Comparison of ENCODE assay signal across 10 mouse cellular contexts in genomic region chr14:56666909-56667308, GRCm38 (mm10). TPM values are rescaled to one million over a fixed set of nuclear protein-coding genes. Genes with fewer than 3 reads are reported as not detected.
DNase-seq lines count a peak whose midpoint lies in the region; ATAC-seq and TF ChIP-seq lines count a peak whose summit lies in the region.
"Had no signal": no experiment of that assay in that cellular context is flagged by ENCODE, and none has a peak within 500 bp of the region (broad histone marks: within the 10 kb centered on the region; RNA-seq: fewer than 3 reads in every experiment).

No protein-coding gene starts in this region.

- H3K9ac ChIP-seq in hindbrain, embryonic 11.5 days (ENCODE audit: low read depth, low read length): no peak overlapping the region; the same call in 1 of the 2 replicates
- H3K9ac ChIP-seq in ES-Bruce4 (ENCODE audit: low read depth, poor library complexity, severe bottlenecking): peak overlapping the region; percentile 87
- no peak overlapping the region for H3K9ac ChIP-seq in forebrain, embryonic 13.5 days
- no peak overlapping the region for H3K9ac ChIP-seq in liver, embryonic 16.5 days (ENCODE audit: low read depth, low read length)

- peak overlapping the region; percentile 94 for H3K4me3 ChIP-seq in hindbrain, embryonic 10.5 days
- H3K4me3 ChIP-seq in hindbrain, embryonic 11.5 days (ENCODE audit: low read depth, low read length): no peak overlapping the region
- no peak overlapping the region for H3K4me3 ChIP-seq in ES-Bruce4 (ENCODE audit: low read depth, low read length)
- peak overlapping the region; percentile 85; the same call in 1 of the 2 replicates for H3K4me3 ChIP-seq in forebrain, embryonic 13.5 days
- H3K4me3 ChIP-seq in liver, embryonic 16.5 days (ENCODE audit: low read depth, low read length): peak overlapping the region; percentile 89; the same call in 1 of the 2 replicates

- no peaks in the 10 kb centered on the region for H3K27me3 ChIP-seq in hindbrain, embryonic 10.5 days (ENCODE audit: insufficient read depth, poor library complexity, severe bottlenecking)
- H3K27me3 ChIP-seq in hindbrain, embryonic 11.5 days (ENCODE audit: control insufficient read depth, insufficient read depth, low read length): no peaks in the 10 kb centered on the region
- H3K27me3 ChIP-seq in ES-Bruce4 (ENCODE audit: control insufficient read depth, insufficient read depth, low read length, poor library complexity, severe bottlenecking): no peaks in the 10 kb centered on the region
- no peaks in the 10 kb centered on the region for H3K27me3 ChIP-seq in forebrain, embryonic 13.5 days
- no peaks in the 10 kb centered on the region for H3K27me3 ChIP-seq in liver, embryonic 16.5 days (ENCODE audit: control insufficient read depth, insufficient read depth, low read depth, low read length)

- TF ChIP-seq CTCF in ES-Bruce4 (IDR thresholded peaks at IDR 0.05; ENCODE audit: low read depth, low read length): no peak

- no peak for ATAC-seq in hindbrain, embryonic 11.5 days (ENCODE audit: low FRiP score)
- ATAC-seq in forebrain, embryonic 13.5 days: no peak
- no peak for ATAC-seq in liver, embryonic 16.5 days (ENCODE audit: low read depth)

- DNase-seq in hindbrain, embryonic 10.5 days (ENCODE audit: low spot score): no peak
- DNase-seq in hindbrain, embryonic 11.5 days (ENCODE audit: low spot score): no peak
- DNase-seq in spleen, adult 18-20 months: no peak
- DNase-seq in cerebellum, adult 8-10 months: no peak
- no peak for DNase-seq in embryo, embryonic 9.5 days (ENCODE audit: extremely low spot score)
- DNase-seq: adrenal gland, adult 2 months; right cerebral cortex, postnatal 25 days had no signal

- 88% methylated on average over 3 of the region's 3 CpGs for WGBS in hindbrain, embryonic 10.5 days
- WGBS in hindbrain, embryonic 11.5 days: 80% methylated on average over 3 of the region's 3 CpGs
- whole genome bisulfite sequencing in forebrain, embryonic 13.5 days: 79% methylated on average over 3 of the region's 3 CpGs
- WGBS in liver, embryonic 16.5 days (ENCODE audit: insufficient replicate concordance): 86% methylated on average over 3 of the region's 3 CpGs

- H3K4me2 ChIP-seq in hindbrain, embryonic 11.5 days (replicated peaks; ENCODE audit: low read depth, low read length): no peak overlapping the region
- peak overlapping the region; percentile 80 for H3K4me2 ChIP-seq in forebrain, embryonic 13.5 days
- H3K4me2 ChIP-seq in liver, embryonic 16.5 days (ENCODE audit: low read depth, low read length): peak overlapping the region; percentile 83; the same call in 1 of the 2 replicates

- no peak for TF ChIP-seq POLR2A in ES-Bruce4 (IDR thresholded peaks at IDR 0.05; ENCODE audit: insufficient read depth, low read length)

- H3K27ac ChIP-seq in hindbrain, embryonic 10.5 days: no peak overlapping the region
- no peak overlapping the region for H3K27ac ChIP-seq in hindbrain, embryonic 11.5 days (ENCODE audit: low read depth, low read length)
- H3K27ac ChIP-seq in ES-Bruce4 (ENCODE audit: insufficient read depth, low read length): peak overlapping the region; percentile 44
- no peak overlapping the region for H3K27ac ChIP-seq in forebrain, embryonic 13.5 days
- no peak overlapping the region for H3K27ac ChIP-seq in liver, embryonic 16.5 days (ENCODE audit: low read length)

- no peak for TF ChIP-seq EP300 in ES-Bruce4 (IDR thresholded peaks at IDR 0.05; ENCODE audit: insufficient read depth, low read depth, low read length)

- H3K4me1 ChIP-seq in hindbrain, embryonic 10.5 days (replicated peaks): peaks cover 22% of the 10 kb centered on the region
- 0 out of 2 replicates have a peak, but pooled peaks cover 2% of the 10 kb centered on the region for H3K4me1 ChIP-seq in hindbrain, embryonic 11.5 days (replicated peaks; ENCODE audit: control insufficient read depth, insufficient read depth, low read length)
- peaks cover 2% of the 10 kb centered on the region for H3K4me1 ChIP-seq in ES-Bruce4 (ENCODE audit: control insufficient read depth, insufficient read depth, low read length)
- peaks cover 26% of the 10 kb centered on the region for H3K4me1 ChIP-seq in forebrain, embryonic 13.5 days
- peaks cover 13% of the 10 kb centered on the region for H3K4me1 ChIP-seq in liver, embryonic 16.5 days (ENCODE audit: control insufficient read depth, low read depth, low read length)

- no peaks in the 10 kb centered on the region for H3K9me3 ChIP-seq in hindbrain, embryonic 10.5 days
- H3K9me3 ChIP-seq in hindbrain, embryonic 11.5 days (ENCODE audit: control insufficient read depth, low read length): no peaks in the 10 kb centered on the region
- H3K9me3 ChIP-seq in ES-Bruce4 (replicated peaks; ENCODE audit: control insufficient read depth, insufficient read depth, low read length, poor library complexity, severe bottlenecking): no peaks in the 10 kb centered on the region
- no peaks in the 10 kb centered on the region for H3K9me3 ChIP-seq in forebrain, embryonic 13.5 days (replicated peaks)
- no peaks in the 10 kb centered on the region for H3K9me3 ChIP-seq in liver, embryonic 16.5 days (replicated peaks; ENCODE audit: control insufficient read depth, low read length)

- no peaks in the 10 kb centered on the region for H3K36me3 ChIP-seq in hindbrain, embryonic 10.5 days
- no peaks in the 10 kb centered on the region for H3K36me3 ChIP-seq in hindbrain, embryonic 11.5 days (ENCODE audit: control insufficient read depth, insufficient read depth, low read length)
- H3K36me3 ChIP-seq in ES-Bruce4 (ENCODE audit: control insufficient read depth, insufficient read depth, low read length, poor library complexity, severe bottlenecking): peaks cover 11% of the 10 kb centered on the region
- no peaks in the 10 kb centered on the region for H3K36me3 ChIP-seq in forebrain, embryonic 13.5 days (ENCODE audit: poor library complexity, severe bottlenecking)
- no peaks in the 10 kb centered on the region for H3K36me3 ChIP-seq in liver, embryonic 16.5 days (ENCODE audit: control insufficient read depth, insufficient read depth)

RNA-seq across cellular contexts. Expression of gene Mphosph8, which starts 1.1 kb away (rescaled TPM):
- 26.6 and 34.0 TPM in 2 replicates for polyA plus RNA-seq in hindbrain, embryonic 10.5 days (2016; fragmentation: Nextera tagmentation; extraction: Ambion mirVana)
- polyA plus RNA-seq in hindbrain, embryonic 11.5 days (2014; fragmentation: Nextera tagmentation; extraction: Ambion mirVana): 38.7 and 44.5 TPM in 2 replicates
- 124 and 129 TPM in 2 replicates for polyA plus RNA-seq in ES-Bruce4 (2011; ENCODE audit: insufficient read depth, insufficient read length, low read depth, missing spikeins)
- polyA plus RNA-seq in forebrain, embryonic 13.5 days (2015; fragmentation: Nextera tagmentation; extraction: Ambion mirVana): 50.4 and 55.8 TPM in 2 replicates
- polyA plus RNA-seq in liver, embryonic 16.5 days (2015; fragmentation: Nextera tagmentation; extraction: Ambion mirVana): 8.4 and 10.7 TPM in 2 replicates

Comparison
In these comparisons a context has a peak if more than half of its experiments do, and no peak if none do; other contexts are left out.
1. H3K4me3 ChIP-seq: peak in hindbrain, embryonic 10.5 days (single experiment), forebrain, embryonic 13.5 days (single experiment) and liver, embryonic 16.5 days (single experiment); none in hindbrain, embryonic 11.5 days (single experiment) and ES-Bruce4 (single experiment).